Mouse (Mus musculus): ENCODE data around the gene Scrt2.

The Scrt2 gene

GRCm38 (mm10) chr2:152106597-152106996 lies 25.3 kb downstream of the Scrt2 start:
- DNase-seq (ENCODE audit: low read depth): no peak

- no peak for DNase-seq (ENCODE audit: low read depth)
Observed at GRCm38 (mm10) chr2:152108702-152109101, 27.4 kb downstream of the Scrt2 start.

DNA sequence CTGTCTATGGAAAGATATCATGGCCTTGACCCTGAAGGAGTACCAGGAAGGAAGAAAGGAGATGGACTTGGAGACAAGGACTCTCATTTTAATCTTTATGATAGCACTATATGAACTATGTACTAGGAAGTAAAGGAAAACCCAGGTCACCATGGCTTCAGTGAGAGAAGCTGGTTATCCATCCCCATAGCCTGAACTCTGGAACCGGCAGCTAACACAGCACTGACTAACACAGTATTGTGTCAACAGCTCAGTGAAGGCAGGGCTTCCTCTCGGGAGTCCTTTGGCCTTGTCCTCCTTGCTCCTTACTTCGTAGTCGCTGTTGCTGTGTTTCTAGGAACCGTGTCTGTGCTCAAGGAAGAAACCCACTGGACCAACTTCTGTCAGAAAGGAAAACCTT lies 28.1 kb downstream of the Scrt2 start:
- no peak for DNase-seq (ENCODE audit: low read depth)

- no peak for DNase-seq (ENCODE audit: low read depth)
Observed at GRCm38 (mm10) chr2:152111311-152111710, 30.0 kb downstream of the Scrt2 start.

DNA sequence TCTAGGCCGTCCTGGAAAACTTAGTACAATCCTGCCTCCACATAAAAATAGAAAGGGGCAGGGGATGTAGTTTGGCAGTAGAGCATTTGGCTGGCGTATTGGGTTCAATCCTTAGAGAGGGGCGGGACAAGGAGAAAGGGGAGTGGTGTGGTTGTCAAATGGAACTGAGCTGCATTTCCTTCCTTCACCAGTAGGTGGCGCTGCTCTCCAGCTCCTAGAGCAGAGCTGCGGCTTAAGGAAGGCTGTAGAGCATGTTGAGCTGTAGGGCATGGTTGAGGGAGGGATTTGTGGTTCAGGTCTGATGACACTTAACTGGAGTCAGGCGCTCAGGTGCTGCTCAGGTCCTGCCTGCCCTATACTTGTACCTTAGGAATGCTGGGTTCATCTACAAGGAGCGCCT lies 30.6 kb downstream of the Scrt2 start:
- DNase-seq (ENCODE audit: low read depth): peak; percentile 94

DNA sequence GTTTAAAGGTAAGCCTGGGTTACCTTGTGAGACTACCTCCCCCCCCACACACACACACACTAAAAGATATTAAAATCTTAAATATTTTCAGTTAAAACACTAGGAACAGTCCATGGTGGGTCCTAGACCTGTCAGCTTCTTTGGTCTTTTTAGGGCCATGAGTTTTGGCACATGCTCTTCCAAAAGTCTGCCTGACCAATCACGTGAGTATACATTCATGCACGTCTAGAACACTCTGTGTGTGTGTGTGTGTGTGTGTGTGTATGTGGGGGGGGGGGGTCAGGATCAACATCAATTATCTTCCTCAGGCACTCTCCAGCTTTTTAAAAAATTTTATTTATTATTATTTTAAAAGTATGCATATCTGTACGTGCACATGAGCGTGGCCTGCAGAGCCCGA lies 31.2 kb downstream of the Scrt2 start:
- no peak for DNase-seq (ENCODE audit: low read depth)

GRCm38 (mm10) chr2:152112970-152113369 lies 31.6 kb downstream of the Scrt2 start:
- no peak for DNase-seq (ENCODE audit: low read depth)

DNA sequence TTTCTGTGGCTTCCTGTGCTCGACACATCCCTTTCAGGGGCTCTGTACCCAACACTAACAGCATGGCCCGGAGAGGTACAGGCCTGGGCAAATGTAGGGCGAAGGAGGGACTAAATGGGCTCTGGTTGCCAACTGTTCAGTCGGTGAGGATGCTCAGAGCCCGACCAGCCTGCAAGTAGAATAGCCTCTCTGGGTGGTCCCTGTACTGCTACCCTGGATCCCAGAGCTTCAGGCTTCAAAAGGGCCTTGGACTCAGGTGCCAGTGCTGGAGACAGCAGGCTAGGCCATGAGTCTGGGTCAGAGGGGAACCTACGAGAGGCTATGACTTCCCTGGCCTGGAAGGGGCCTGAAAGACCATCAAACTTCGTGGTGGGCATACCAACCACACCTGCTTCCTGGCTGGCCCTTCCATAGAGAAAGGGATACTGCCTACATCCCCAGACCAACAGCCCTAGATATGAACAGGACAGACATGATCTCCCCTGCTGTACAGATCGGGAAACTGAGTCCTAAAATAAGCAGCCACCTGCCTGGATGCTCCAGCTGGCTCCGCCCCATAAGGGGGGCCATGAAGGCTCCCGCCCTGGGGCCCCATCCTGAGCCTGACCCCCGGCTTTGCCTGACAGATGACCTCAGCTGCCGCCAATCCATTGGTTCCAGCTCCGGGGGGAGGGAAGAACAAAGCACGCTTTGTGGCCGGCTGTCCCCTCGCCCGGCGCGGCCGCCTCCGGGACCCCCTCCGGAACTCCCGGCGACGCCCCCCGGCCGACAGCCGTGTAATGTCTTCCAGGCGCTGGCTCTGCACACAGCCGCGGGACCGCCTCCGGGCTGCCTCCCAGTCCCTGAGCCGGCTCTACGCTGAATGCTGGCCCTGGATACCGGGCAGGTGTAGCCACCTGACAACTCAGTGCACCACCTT lies 33.0 kb downstream of the Scrt2 start:
- no peak for DNase-seq (ENCODE audit: low read depth)

DNA sequence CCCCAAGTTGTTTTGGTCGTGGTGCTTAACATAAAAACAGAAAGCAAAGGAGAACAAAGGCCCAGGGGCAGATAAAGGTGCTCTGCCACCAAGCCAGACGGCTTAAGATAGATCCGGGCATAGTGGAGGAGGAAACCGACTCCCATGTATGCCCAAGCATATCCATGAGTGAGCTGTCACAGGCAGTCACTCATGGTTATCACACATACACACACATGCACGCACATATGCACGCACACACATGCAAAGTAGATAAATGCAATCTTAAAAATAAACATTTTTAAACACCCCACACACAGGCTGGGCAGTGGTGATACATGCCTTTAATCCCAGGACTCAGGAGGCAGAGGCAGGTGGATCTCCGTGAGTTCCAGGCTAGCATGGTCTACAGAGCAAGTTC lies 36.4 kb downstream of the Scrt2 start:
- DNase-seq (ENCODE audit: low read depth): no peak

DNA sequence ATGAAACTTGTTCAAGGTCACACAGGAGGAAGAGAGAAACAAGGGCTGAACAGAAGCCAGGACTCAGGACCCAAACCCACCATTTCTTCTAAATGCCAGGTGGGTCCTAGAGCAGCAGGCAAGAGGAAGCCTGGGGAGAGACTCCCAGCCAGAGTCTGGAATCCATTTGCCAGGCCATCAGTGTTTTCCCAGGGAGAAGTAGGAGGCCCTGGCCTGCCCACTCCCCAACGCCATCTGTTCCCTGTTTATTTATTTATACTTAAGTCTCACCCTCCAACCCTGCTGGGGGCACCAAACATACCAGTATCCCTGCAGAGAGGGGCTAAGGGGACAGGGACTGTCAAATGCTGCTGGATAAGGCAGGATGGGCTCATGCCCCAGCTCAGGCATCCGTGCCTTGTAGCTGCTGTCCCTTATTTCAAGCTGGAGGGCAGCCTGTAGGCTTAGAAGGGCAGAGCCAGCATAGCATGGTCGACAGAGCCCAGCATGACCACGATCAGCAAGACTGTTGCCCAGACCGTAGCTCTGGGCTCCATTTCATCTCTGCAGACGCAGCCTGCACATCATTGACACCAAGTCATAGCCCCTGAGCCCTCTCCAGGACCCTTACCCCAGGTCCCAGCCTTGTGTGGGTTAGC lies 38.0 kb downstream of the Scrt2 start:
- no peak for DNase-seq (ENCODE audit: low read depth)

GRCm38 (mm10) chr2:152122896-152123295 lies 41.6 kb downstream of the Scrt2 start:
- no peak for DNase-seq (ENCODE audit: low read depth)

DNA sequence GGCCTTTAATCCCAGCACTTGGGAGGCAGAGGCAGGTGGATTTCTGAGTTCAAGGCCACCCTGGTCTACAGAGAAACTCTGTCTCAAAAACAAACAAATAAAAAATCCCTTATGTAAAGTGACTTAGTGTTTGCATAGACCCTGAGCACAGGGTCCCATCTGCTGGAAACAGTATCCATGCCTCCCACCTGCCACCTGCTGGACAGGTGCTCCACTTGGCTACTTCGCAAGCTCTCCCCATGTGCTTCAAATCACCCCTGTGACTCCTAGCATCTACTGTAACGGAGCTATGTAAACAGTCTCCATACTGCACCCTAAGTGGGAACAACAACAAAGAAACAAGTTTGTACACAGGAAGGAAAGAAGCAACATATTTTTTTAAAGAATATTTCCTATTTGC lies 47.3 kb downstream of the Scrt2 start:
- no peak for DNase-seq (ENCODE audit: low read depth)

GRCm38 (mm10) chr2:152129778-152130177 lies 48.4 kb downstream of the Scrt2 start:
- DNase-seq (ENCODE audit: low read depth): no peak

DNA sequence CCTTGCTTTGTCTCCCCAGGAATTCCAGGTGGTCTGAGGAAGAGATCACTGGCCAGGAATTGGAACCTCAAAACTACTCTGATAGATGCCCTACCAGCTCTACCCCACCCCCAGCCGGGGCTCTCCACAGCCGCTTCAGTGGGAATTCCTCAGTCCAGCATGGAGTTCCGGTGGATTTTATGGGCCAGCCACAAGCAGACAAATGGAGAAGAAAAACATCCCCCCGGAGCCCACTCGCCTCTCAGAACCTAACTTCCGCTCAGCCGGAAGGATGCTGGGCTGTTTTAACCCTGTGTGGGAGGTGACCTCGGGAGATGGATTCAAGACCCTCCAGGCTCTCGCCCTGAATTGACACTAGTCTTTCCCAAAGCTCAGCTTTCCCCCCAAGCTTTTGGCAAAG lies 50.7 kb downstream of the Scrt2 start:
- DNase-seq (ENCODE audit: low read depth): no peak

- no peak for DNase-seq (ENCODE audit: low read depth)
Observed at GRCm38 (mm10) chr2:152132691-152133090, 51.4 kb downstream of the Scrt2 start.

DNA sequence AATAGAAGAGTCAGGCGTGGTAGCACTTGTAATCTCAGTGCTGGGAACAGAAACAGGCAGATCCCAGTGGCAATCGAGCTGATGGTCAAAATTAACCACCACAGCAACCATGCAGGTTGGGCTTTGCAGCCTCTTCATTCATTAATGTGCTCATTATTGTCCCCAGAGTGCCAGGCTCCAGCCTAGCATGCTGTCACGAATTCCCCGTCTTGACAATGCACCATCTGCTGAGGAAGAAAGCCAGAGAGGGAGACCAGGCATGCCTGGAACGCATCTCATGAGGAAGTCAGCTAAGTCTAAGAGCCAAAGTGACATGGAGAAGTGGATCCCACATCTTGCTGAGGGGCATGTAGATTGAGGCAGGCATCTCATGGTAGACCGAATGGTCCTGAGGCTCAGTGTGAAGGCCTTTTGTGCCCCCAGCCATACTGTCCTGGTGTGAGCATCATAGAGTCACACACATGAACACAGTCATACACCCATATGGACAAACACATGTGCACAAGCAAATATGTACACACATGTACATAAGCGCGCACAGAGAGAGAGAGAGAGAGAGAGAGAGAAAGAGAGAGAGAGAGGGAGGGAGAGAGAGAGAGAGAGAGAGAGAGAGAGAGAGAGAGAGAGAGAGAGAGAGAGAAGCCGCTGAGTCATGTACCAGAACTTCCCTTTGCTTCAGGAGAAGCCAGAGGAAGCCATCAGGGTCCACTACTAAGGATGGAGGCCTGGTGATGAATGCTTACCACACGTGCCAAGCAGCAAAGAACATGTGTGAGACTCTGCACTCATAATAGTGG lies 58.1 kb downstream of the Scrt2 start:
- no peak for DNase-seq (ENCODE audit: low read depth)

GRCm38 (mm10) chr2:152140941-152141340 lies 59.6 kb downstream of the Scrt2 start:
- DNase-seq (ENCODE audit: low read depth): no peak

- DNase-seq (ENCODE audit: low read depth): no peak
Observed at GRCm38 (mm10) chr2:152141491-152141890, 60.2 kb downstream of the Scrt2 start.

- no peak for DNase-seq (ENCODE audit: low read depth)
Observed at GRCm38 (mm10) chr2:152142046-152142445, 60.7 kb downstream of the Scrt2 start.

- no peak for DNase-seq (ENCODE audit: low read depth)
Observed at GRCm38 (mm10) chr2:152142571-152142970, 61.2 kb downstream of the Scrt2 start.

GRCm38 (mm10) chr2:152143279-152144157 lies 62.2 kb downstream of the Scrt2 start, which contains the start of gene Tcf15:
Gene Tcf15, plus strand, starts transcription at chr2:152143561.
- peak; percentile 25 for DNase-seq (ENCODE audit: low read depth)

- DNase-seq (ENCODE audit: low read depth): no peak
Observed at GRCm38 (mm10) chr2:152144158-152144450, 62.8 kb downstream of the Scrt2 start.

All from c-Kit-positive CD71-negative TER-119-negative erythroid progenitor cells, embryonic 14.5 days (primary cell).